Mouse (Mus musculus) midbrain, postnatal 0 days (tissue): ENCODE measurements around the gene Adcyap1r1. TPM values are rescaled to one million over a fixed set of nuclear protein-coding genes. Genes with fewer than 3 reads are reported as not detected.

Experiments used
- ATAC-seq: fragments of 200-750 bp; cut with Nextera tagmentation; 2 replicates; pipeline ENCODE4 v1.8.0; 2017; ENCODE audit warnings: moderate number of reproducible peaks, mild to moderate bottlenecking, moderate TSS enrichment, moderate library complexity; ENCODE audit not compliant: low FRiP score
- DNase-seq: peaks from one replicate; pipeline ENCODE4 v3.0.0-alpha.2; 2015; ENCODE audit warnings: low spot score
- H3K27ac ChIP-seq: fragments of 300-500 bp; sonication (generic); 2 replicates; pipeline ENCODE4 v1.5.1; 2014; ENCODE audit warnings: low read depth, mild to moderate bottlenecking, low read length, mixed read lengths
- H3K27me3 ChIP-seq: fragments of 300-500 bp; sonication (generic); 2 replicates; pipeline ENCODE4 v1.6.1; 2014; ENCODE audit warnings: low read length, control low read depth, mixed read lengths; ENCODE audit not compliant: insufficient read depth
- H3K36me3 ChIP-seq: fragments of 300-500 bp; sonication (generic); 2 replicates; pipeline ENCODE4 v1.6.1; 2014; ENCODE audit warnings: low read length, control low read depth, mixed read lengths; ENCODE audit not compliant: insufficient read depth
- H3K4me1 ChIP-seq: fragments of 300-500 bp; sonication (generic); 2 replicates; pipeline ENCODE4 v1.6.1; 2014; ENCODE audit warnings: mild to moderate bottlenecking, control low read depth, antibody characterized with exemption, low read length, mixed read lengths; ENCODE audit not compliant: insufficient read depth
- H3K4me2 ChIP-seq: fragments of 300-500 bp; sonication (generic); 2 replicates; pipeline ENCODE4 v1.6.1; 2014; ENCODE audit warnings: low read depth, mild to moderate bottlenecking, low read length, mixed read lengths; ENCODE audit not compliant: poor library complexity, severe bottlenecking
- H3K4me3 ChIP-seq: fragments of 300-500 bp; sonication (generic); 2 replicates; pipeline ENCODE4 v1.5.1; 2014; ENCODE audit warnings: low read depth, mild to moderate bottlenecking, low read length, moderate library complexity
- H3K9ac ChIP-seq: fragments of 300-500 bp; sonication (generic); replicated peaks from 2 replicates; pipeline ENCODE4 v1.6.1; 2014; ENCODE audit warnings: mild to moderate bottlenecking, low read length, moderate library complexity, mixed read lengths; ENCODE audit not compliant: poor library complexity, severe bottlenecking
- H3K9me3 ChIP-seq: fragments of 300-500 bp; sonication (generic); 2 replicates; pipeline ENCODE4 v1.6.1; 2016; ENCODE audit warnings: low read length, control low read depth
- CTCF ChIP-seq: IDR thresholded peaks from 2 replicates; pipeline ENCODE4 v1.5.1; 2016; ENCODE audit warnings: antibody characterized with exemption, mild to moderate bottlenecking
- WGBS: fragments of 180-500 bp; shearing (Covaris S2); extraction: QIAGEN DNeasy Blood & Tissue Kit; methylation state at CpG from one replicate; pipeline ENCODE4 v1.1.7; 2014; 5-methylcytosine and 5-hydroxymethylcytosine counted together
- polyA plus RNA-seq: library from polyadenylated mRNA; unstranded; fragments of >200 nt; fragmentation: Nextera tagmentation; extraction: Ambion mirVana; gene quantifications from 2 replicates; pipeline ENCODE4 v1.2.1, GENCODE M21; 2015
- total RNA-seq: library from RNA; depleted of rRNA; stranded (reverse); fragments of >200 nt; gene quantifications from 2 replicates; pipeline ENCODE4 v1.2.3, GENCODE M21; 2014

The Adcyap1r1 gene
- total and polyA plus RNA-seq, 2 experiments from 2014 or later, result 68.6 to 207 TPM

- 0 out of 2 replicates have a peak, but pooled peaks cover 3% of the 10 kb centered on the region for H3K4me1 ChIP-seq
- H3K27ac ChIP-seq, result peak overlapping the region; percentile 48
- H3K4me3 ChIP-seq, result no peak overlapping the region
- H3K9me3 ChIP-seq, result no peaks in the 10 kb centered on the region
- DNase-seq (no peak), ATAC-seq (no peak)
- 20% methylated on average over 4 of the region's 4 CpGs for WGBS
- TF ChIP-seq CTCF, result no peak
- H3K9ac ChIP-seq, result no peak overlapping the region
- no peak overlapping the region for H3K4me2 ChIP-seq
- no peaks in the 10 kb centered on the region for H3K36me3 ChIP-seq
- no peaks in the 10 kb centered on the region for H3K27me3 ChIP-seq
These were observed 7.1 kb upstream of the Adcyap1r1 start for GRCm38 (mm10) chr6:55444721-55445120.

GRCm38 (mm10) chr6:55448199-55448598 lies 3.6 kb upstream of the Adcyap1r1 start:
- H3K9me3 ChIP-seq, result no peaks in the 10 kb centered on the region
- no peak overlapping the region for H3K9ac ChIP-seq
- 67% methylated on average over 9 of the region's 9 CpGs for WGBS
- H3K4me1 ChIP-seq, result peaks cover 11% of the 10 kb centered on the region; the same call in 1 of the 2 replicates
- H3K4me2 ChIP-seq, result no peak overlapping the region
- H3K36me3 ChIP-seq, result no peaks in the 10 kb centered on the region
- no peak overlapping the region for H3K27ac ChIP-seq
- no peak for TF ChIP-seq CTCF
- ATAC-seq (no peak), DNase-seq (no peak)
- no peaks in the 10 kb centered on the region for H3K27me3 ChIP-seq
- no peak overlapping the region for H3K4me3 ChIP-seq

- WGBS, result 75% methylated on average over 8 of the region's 8 CpGs
- no peak overlapping the region for H3K4me2 ChIP-seq
- no peak overlapping the region for H3K4me3 ChIP-seq
- no peaks in the 10 kb centered on the region for H3K27me3 ChIP-seq
- no peak for TF ChIP-seq CTCF
- H3K4me1 ChIP-seq, result peaks cover 17% of the 10 kb centered on the region
- ATAC-seq, result no peak
- H3K9me3 ChIP-seq, result no peaks in the 10 kb centered on the region
- no peak overlapping the region for H3K27ac ChIP-seq
- no peak for DNase-seq
- no peaks in the 10 kb centered on the region for H3K36me3 ChIP-seq
- no peak overlapping the region for H3K9ac ChIP-seq
These were observed 2.7 kb upstream of the Adcyap1r1 start for GRCm38 (mm10) chr6:55448976-55449678.

GRCm38 (mm10) chr6:55452381-55452780 lies 603 bp downstream of the Adcyap1r1 start:
- H3K27ac ChIP-seq, result peak overlapping the region; percentile 91
- under 1% methylated on average over 24 of the region's 24 CpGs for WGBS
- peak; percentile 52 for ATAC-seq

GRCm38 (mm10) chr6:55453548-55453947 lies 1.8 kb downstream of the Adcyap1r1 start:
- H3K4me2 ChIP-seq, result peak overlapping the region; percentile 72
- H3K9me3 ChIP-seq, result no peaks in the 10 kb centered on the region
- H3K9ac ChIP-seq, result peak overlapping the region; percentile 93
- DNase-seq, result peak; percentile 78
- no peak overlapping the region for H3K27ac ChIP-seq
- H3K36me3 ChIP-seq, result no peaks in the 10 kb centered on the region
- no peak for TF ChIP-seq CTCF
- WGBS, result 14% methylated on average over 1 of the region's 1 CpGs
- no peaks in the 10 kb centered on the region for H3K27me3 ChIP-seq
- H3K4me3 ChIP-seq, result peak overlapping the region; percentile 79
- no peak for ATAC-seq
- peaks cover 31% of the 10 kb centered on the region for H3K4me1 ChIP-seq

More at GRCm38 (mm10) chr6:55452381-55452780, 603 bp downstream of the Adcyap1r1 start:
- H3K9ac ChIP-seq, result peak overlapping the region; percentile 93
- peak overlapping the region; percentile 72 for H3K4me2 ChIP-seq
- H3K4me3 ChIP-seq, result peak overlapping the region; percentile 79
- no peaks in the 10 kb centered on the region for H3K27me3 ChIP-seq
- H3K9me3 ChIP-seq, result no peaks in the 10 kb centered on the region
- TF ChIP-seq CTCF, result no peak
- H3K4me1 ChIP-seq, result peaks cover 31% of the 10 kb centered on the region
- no peaks in the 10 kb centered on the region for H3K36me3 ChIP-seq
- DNase-seq, result peak; percentile 40

GRCm38 (mm10) chr6:55455641-55456040 lies 3.9 kb downstream of the Adcyap1r1 start:
- Histone ChIP-seq H3K4me1 (peaks cover 31% of the 10 kb centered on the region), H3K27me3 (no peaks in the 10 kb centered on the region), H3K36me3 (peaks cover 6% of the 10 kb centered on the region; the same call in 1 of the 2 replicates), H3K9ac (no peak overlapping the region), H3K4me3 (peak overlapping the region; percentile 7; the same call in 1 of the 2 replicates), H3K4me2 (peak overlapping the region; percentile 72), H3K27ac (no peak overlapping the region), H3K9me3 (no peaks in the 10 kb centered on the region)
- ATAC-seq (no peak), DNase-seq (no peak)
- no peak for TF ChIP-seq CTCF
- 76% methylated on average over 5 of the region's 5 CpGs for WGBS
